Mouse (Mus musculus): ENCODE data around the gene Gm20605.

Gm20605 gene

DNA sequence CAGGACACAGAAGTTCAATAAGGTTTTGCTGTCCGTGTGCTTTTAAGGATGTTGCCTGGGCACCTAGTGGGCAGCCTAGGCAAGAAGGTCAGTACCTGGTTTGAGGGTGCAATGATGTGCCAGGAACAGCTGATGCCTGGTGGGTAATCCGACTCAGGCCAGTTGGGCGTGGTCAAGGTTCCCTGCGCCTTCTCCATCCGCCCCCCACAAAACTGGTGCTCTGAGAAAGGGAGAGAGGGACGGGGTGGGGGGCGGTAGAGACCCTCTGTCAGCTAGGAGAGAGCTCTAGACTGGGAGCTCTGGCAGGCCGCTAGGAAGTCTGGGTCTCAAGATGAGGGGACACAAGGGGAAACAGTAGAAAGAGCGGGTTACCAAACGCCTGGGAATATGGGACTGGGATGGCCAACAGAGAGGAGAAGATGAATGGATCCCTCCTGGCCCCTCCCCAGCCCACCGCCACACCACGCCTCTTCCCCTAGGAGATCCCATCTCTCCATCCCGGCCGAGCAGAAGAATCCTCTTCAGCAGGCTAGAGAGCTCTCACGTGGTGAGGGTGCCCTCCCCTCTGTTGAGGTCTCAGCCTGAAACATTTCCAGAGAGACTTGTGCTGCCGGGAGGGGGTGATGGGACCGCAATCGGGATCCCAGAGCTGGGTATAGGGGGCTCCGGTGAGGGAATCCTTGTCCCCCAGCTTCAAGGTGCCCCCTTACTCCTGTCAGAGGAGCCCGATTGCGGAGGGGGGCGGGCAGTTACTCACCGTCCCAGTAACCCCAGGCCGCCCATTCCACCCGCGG is 20.9 kb upstream of the Gm20605 start:
- CTCF ChIA-PET: interaction anchor here in 2 of 4 experiments (0.6 to 1.3 kb wide), 3 partner anchors 22 to 49 kb away, joined by 3 read pairs; partner anchors contain the start of gene Tfr2 (in 1 of the 2)

GRCm38 (mm10) chr5:137608654-137609190 is 20.3 kb upstream of the Gm20605 start:
- ChIA-PET POLR2A (interaction anchor here (0.5 to 3.3 kb wide), 26 partner anchors 8 to 177 kb away, joined by 3 to 20 read pairs (median 4); partner anchors contain the start of genes Sap25 (in 2 of the 4), Fbxo24 (in 1 of the 4), Gm20605 (in 1 of the 4) and Irs3 (in 1 of the 4)), CTCF (interaction anchor here in 2 of 4 experiments (0.9 to 1.3 kb wide), 4 partner anchors 22 to 48 kb away, joined by 3 to 4 read pairs (median 3); partner anchors contain the start of genes Sap25 (in 1 of the 2) and Tfr2 (in 1 of the 2))

More for the DNA sequence above, 20.9 kb upstream of the Gm20605 start:
- POLR2A ChIA-PET: interaction anchor here (0.5 to 3.3 kb wide), 23 partner anchors 8 to 552 kb away, joined by 3 to 20 read pairs (median 5); partner anchors contain the start of genes Fbxo24 (in 1 of the 4), Gm20605 (in 1 of the 4), Irs3 (in 1 of the 4) and Lrch4 (in 1 of the 4)

- CTCF ChIA-PET: interaction anchor here in 3 of 4 experiments (0.6 to 1.3 kb wide), 5 partner anchors 23 to 321 kb away, joined by 3 to 6 read pairs (median 3); partner anchors contain the start of gene Sap25 (in 1 of the 3)
- POLR2A ChIA-PET: interaction anchor here (0.6 to 3.3 kb wide), 25 partner anchors 9 to 315 kb away, joined by 3 to 20 read pairs (median 4); partner anchors contain the start of genes Sap25 (in 2 of the 4), Fbxo24 (in 1 of the 4), Gm20605 (in 1 of the 4) and Lrch4 (in 1 of the 4)
These were observed 19.7 kb upstream of the Gm20605 start for GRCm38 (mm10) chr5:137609292-137609691.

DNA sequence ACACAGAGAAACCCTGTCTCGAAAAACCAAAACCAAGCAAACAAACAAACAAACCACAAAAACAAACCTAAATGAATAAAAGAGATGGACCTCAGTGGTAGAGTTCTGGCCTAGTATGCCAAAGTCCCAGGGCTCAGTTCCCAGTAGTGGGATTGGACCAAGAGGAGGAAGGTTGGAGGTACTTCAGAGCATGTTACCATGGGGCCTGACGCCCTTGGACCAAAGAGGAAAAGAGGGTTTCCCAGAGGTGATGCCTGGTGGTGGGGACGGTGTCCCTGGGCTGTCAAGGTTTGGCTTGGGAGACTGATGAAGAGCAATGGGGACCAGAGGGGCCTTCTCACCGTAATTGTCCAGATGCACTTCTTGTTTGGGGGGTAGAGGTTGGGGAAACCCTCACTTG is 18.9 kb upstream of the Gm20605 start:
- CTCF ChIA-PET: interaction anchor here in 1 of 4 experiments (1.6 kb wide), 2 partner anchors 31 to 108 kb away, joined by 7 to 9 read pairs; partner anchors contain the start of genes Pop7 and Sap25

GRCm38 (mm10) chr5:137610548-137611244 is 18.3 kb upstream of the Gm20605 start:
- ChIA-PET POLR2A (interaction anchor here in 3 of 4 experiments (0.6 to 6.4 kb wide), 19 partner anchors 8 to 560 kb away, joined by 3 to 126 read pairs (median 4); partner anchors contain the start of genes Pop7 (in 3 of the 3), Fbxo24 (in 2 of the 3), Gm20605 (in 2 of the 3) and Lrch4 (in 2 of the 3)), CTCF (interaction anchor here (0.6 to 1.8 kb wide), 8 partner anchors 10 to 142 kb away, joined by 3 to 9 read pairs (median 4); partner anchors contain the start of genes Sap25 (in 2 of the 4) and Pop7 (in 1 of the 4))

More for the DNA sequence above, 18.9 kb upstream of the Gm20605 start:
- POLR2A ChIA-PET: interaction anchor here in 2 of 4 experiments (0.9 to 6.4 kb wide), 11 partner anchors 9 to 108 kb away, joined by 3 to 126 read pairs (median 10); partner anchors contain the start of genes Fbxo24 (in 2 of the 2), Gm20605 (in 2 of the 2), Lrch4 (in 2 of the 2) and Mospd3 (in 1 of the 2)

DNA sequence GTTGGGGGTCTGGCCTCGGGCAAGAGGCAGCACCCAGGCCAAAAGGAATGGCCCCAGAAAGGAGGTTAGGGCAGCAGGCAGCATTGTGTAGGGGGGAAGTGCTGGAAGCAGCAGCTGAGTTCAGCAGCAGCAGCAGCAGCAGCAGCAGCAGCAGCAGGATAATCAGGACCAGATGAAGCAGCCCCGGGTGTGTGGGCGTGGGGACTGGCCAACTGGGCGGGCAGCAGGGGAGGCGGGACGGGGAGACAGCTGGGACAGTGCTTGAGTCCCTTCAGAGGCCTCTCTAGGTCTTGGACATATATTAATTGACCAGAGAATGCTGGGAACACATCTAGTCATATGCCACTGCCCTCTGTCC is 17.8 kb upstream of the Gm20605 start:
- ChIA-PET CTCF (interaction anchor here (0.5 to 1.8 kb wide), 9 partner anchors 11 to 141 kb away, joined by 3 to 9 read pairs (median 4); partner anchors contain the start of genes Sap25 (in 2 of the 4) and Pop7 (in 1 of the 4)), POLR2A (interaction anchor here in 3 of 4 experiments (0.6 to 6.4 kb wide), 20 partner anchors 9 to 559 kb away, joined by 3 to 126 read pairs (median 4); partner anchors contain the start of genes Pop7 (in 3 of the 3), Fbxo24 (in 2 of the 3), Gm20605 (in 2 of the 3) and Lrch4 (in 2 of the 3))

- ChIA-PET CTCF (interaction anchor here (0.6 to 1.7 kb wide), 15 partner anchors 14 to 603 kb away, joined by 3 to 6 read pairs (median 3); partner anchors contain the start of genes Fbxo24 (in 1 of the 4), Lrch4 (in 1 of the 4), Pop7 (in 1 of the 4) and Sap25 (in 1 of the 4)), POLR2A (interaction anchor here (0.6 to 6.4 kb wide), 29 partner anchors 9 to 672 kb away, joined by 3 to 126 read pairs (median 4); partner anchors contain the start of genes Fbxo24 (in 3 of the 4), Gm20605 (in 3 of the 4), Lrch4 (in 3 of the 4) and Mospd3 (in 2 of the 4))
These were observed 15.9 kb upstream of the Gm20605 start for GRCm38 (mm10) chr5:137613076-137613475.

- POLR2A ChIA-PET: interaction anchor here (0.6 to 6.4 kb wide), 30 partner anchors 8 to 672 kb away, joined by 3 to 126 read pairs (median 4); partner anchors contain the start of genes Fbxo24 (in 3 of the 4), Gm20605 (in 3 of the 4), Lrch4 (in 3 of the 4) and Mospd3 (in 2 of the 4)
These were observed 15.4 kb upstream of the Gm20605 start, which contains the start of gene Pcolce for GRCm38 (mm10) chr5:137613550-137613949. TSS of gene Pcolce (minus strand) at chr5:137613784.

GRCm38 (mm10) chr5:137614921-137615320 is 14.1 kb upstream of the Gm20605 start:
- POLR2A ChIA-PET: interaction anchor here in 3 of 4 experiments (0.5 to 6.4 kb wide), 16 partner anchors 8 to 172 kb away, joined by 3 to 126 read pairs (median 4); partner anchors contain the start of genes Fbxo24 (in 2 of the 3), Gm20605 (in 2 of the 3), Lrch4 (in 2 of the 3) and Mospd3 (in 2 of the 3)
- CTCF ChIA-PET: interaction anchor here in 3 of 4 experiments (0.7 to 1.7 kb wide), 6 partner anchors 9 to 1869 kb away, joined by 3 to 6 read pairs (median 4); no protein-coding TSS in a partner anchor

More at GRCm38 (mm10) chr5:137613550-137613949, 15.4 kb upstream of the Gm20605 start, which contains the start of gene Pcolce:
- CTCF ChIA-PET: interaction anchor here (0.6 to 1.7 kb wide), 17 partner anchors 8 to 604 kb away, joined by 3 to 6 read pairs (median 3); partner anchors contain the start of genes Fbxo24 (in 1 of the 4), Lrch4 (in 1 of the 4), Pop7 (in 1 of the 4) and Sap25 (in 1 of the 4)

- POLR2A ChIA-PET: interaction anchor here in 3 of 4 experiments (0.7 to 6.4 kb wide), 11 partner anchors 8 to 145 kb away, joined by 3 to 126 read pairs (median 5); partner anchors contain the start of genes Fbxo24 (in 2 of the 3), Gm20605 (in 2 of the 3), Lrch4 (in 2 of the 3) and Mospd3 (in 1 of the 3)
These were observed 13.6 kb upstream of the Gm20605 start for GRCm38 (mm10) chr5:137615347-137615746.

GRCm38 (mm10) chr5:137623937-137624530 is 4.9 kb upstream of the Gm20605 start:
- ChIA-PET CTCF (interaction anchor here in 2 of 4 experiments (0.6 to 1.2 kb wide), 5 partner anchors 18 to 534 kb away, joined by 3 to 5 read pairs (median 3); no protein-coding TSS in a partner anchor), POLR2A (interaction anchor here in 3 of 4 experiments (0.6 to 13.0 kb wide), 11 partner anchors 10 to 291 kb away, joined by 3 to 163 read pairs (median 3); partner anchors contain the start of genes Pcolce (in 2 of the 3), Sap25 (in 2 of the 3) and Irs3 (in 1 of the 3))

More at GRCm38 (mm10) chr5:137615347-137615746, 13.6 kb upstream of the Gm20605 start:
- CTCF ChIA-PET: interaction anchor here in 3 of 4 experiments (0.7 to 1.4 kb wide), 3 partner anchors 13 to 1869 kb away, joined by 3 to 4 read pairs (median 4); no protein-coding TSS in a partner anchor

DNA sequence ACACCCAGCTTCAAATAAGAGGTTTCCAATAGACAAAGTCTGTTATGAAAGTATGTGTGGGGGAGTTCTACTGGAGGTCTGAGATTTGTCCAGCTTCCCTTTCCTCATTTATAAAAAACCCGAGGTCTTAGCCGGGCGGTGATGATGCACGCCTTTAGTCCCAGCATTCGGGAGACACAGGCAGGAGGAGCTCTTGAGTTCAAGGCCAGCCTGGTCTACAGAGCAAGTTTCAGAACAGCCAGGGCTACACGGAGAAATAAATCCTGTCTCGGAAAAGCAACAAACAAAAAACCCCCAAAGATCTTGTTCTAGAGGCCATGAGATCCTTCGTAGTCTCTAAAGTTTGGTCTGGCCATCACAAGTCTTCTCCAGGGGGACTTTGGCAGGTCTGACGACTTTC is 984 bp upstream of the Gm20605 start:
- ChIA-PET POLR2A (interaction anchor here in 3 of 4 experiments (0.6 to 13.0 kb wide), 34 partner anchors 7 to 159 kb away, joined by 3 to 163 read pairs (median 6); partner anchors contain the start of genes Pcolce (in 3 of the 3), Pop7 (in 2 of the 3), Sap25 (in 2 of the 3) and Actl6b (in 1 of the 3)), CTCF (interaction anchor here (0.5 to 5.1 kb wide), 13 partner anchors 13 to 1393 kb away, joined by 3 to 70 read pairs (median 4); partner anchors contain the start of genes Sap25 (in 4 of the 4), Epo (in 1 of the 4), Pcolce (in 1 of the 4) and Pop7 (in 1 of the 4))

DNA sequence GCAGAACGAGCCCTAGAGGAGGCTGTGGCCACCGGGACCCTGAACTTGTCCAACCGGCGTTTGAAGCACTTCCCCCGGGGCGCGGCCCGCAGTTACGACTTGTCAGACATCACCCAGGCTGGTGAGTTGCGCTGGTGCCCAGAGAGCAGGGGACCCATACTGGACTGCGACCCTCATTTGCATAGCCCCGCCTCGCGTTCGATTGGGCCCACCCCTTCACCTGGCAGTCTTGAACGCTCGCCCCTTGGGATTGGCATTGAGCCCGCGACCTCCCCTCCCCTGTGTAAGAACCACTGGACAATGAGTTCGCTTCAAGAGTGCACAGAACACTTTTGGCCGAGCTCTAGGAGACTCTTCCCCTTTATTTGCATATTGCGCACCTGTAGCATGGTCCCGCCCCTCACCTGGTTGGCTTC is 339 bp downstream of the Gm20605 start:
- CTCF ChIA-PET: interaction anchor here in 3 of 4 experiments (0.5 to 5.1 kb wide), 8 partner anchors 12 to 253 kb away, joined by 3 to 70 read pairs (median 6); partner anchors contain the start of genes Sap25 (in 2 of the 3) and Pcolce (in 1 of the 3)
- POLR2A ChIA-PET: interaction anchor here in 3 of 4 experiments (0.5 to 13.0 kb wide), 23 partner anchors 8 to 681 kb away, joined by 3 to 163 read pairs (median 8); partner anchors contain the start of genes Pcolce (in 3 of the 3), Sap25 (in 3 of the 3), Pop7 (in 2 of the 3) and Irs3 (in 1 of the 3)

DNA sequence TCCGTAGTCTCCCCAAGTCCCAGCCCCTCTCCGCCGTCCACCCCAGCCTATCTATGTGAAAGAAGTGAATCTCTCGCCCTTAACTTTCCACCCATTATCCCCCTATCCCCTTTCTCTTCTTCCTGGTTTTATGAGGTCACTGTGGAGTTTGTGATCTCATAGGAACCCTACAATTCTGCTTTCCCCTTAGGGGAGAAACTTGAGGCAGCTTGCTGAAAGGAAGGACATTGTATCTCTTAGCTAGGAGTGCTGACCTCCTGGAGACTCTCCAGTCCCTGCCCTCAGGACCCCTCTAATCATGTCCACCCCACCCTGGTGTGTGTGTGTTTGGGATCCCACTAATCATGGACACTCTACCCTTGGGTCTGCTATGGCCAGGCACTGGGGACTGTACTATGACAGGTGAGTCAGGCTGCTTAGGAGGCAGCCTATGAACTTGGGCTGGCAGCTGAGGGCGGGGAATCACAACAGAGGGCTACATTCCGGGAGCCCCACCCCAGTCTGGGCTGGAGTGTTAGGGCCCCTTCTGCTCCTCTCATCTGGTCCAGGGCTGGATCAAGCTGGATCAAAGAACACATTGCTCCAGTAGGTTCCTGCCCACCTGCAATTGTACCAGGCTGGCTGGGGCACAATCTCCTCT is 1.1 kb downstream of the Gm20605 start:
- POLR2A ChIA-PET: interaction anchor here (0.6 to 13.0 kb wide), 41 partner anchors 9 to 558 kb away, joined by 3 to 163 read pairs (median 7); partner anchors contain the start of genes Sap25 (in 4 of the 4), Mospd3 (in 3 of the 4), Pcolce (in 3 of the 4) and Pop7 (in 2 of the 4)

More for the DNA sequence above, 1.1 kb downstream of the Gm20605 start:
- CTCF ChIA-PET: interaction anchor here (0.9 to 5.1 kb wide), 10 partner anchors 11 to 30 kb away, joined by 3 to 70 read pairs (median 6); partner anchors contain the start of genes Sap25 (in 4 of the 4) and Pcolce (in 1 of the 4)

All from embryonic stem cell, embryonic (primary cell).